Mouse (Mus musculus): ENCODE data around the gene Rnf216. TPM values are rescaled to one million over a fixed set of nuclear protein-coding genes. Genes with fewer than 3 reads are reported as not detected.

The Rnf216 gene
- polyA plus RNA-seq, 1 experiment from 2014 or later, result 44.4 TPM

GRCm38 (mm10) chr5:143084898-143085297 lies 27.9 kb downstream of the Rnf216 start:
- WGBS, result 68% methylated on average over 4 of the region's 4 CpGs
- Histone ChIP-seq H3K27me3 (ENCODE audit: poor library complexity, severe bottlenecking) (no peaks in the 10 kb centered on the region), H3K36me3 (replicated peaks) (peaks cover 98% of the 10 kb centered on the region), H3K4me1 (no peaks in the 10 kb centered on the region), H3K27ac (no peak overlapping the region), H3K4me3 (no peak overlapping the region), H3K9me3 (no peaks in the 10 kb centered on the region)
- peak; percentile 39 for DNase-seq (ENCODE audit: extremely low spot score, low spot score)

GRCm38 (mm10) chr5:143079806-143080205 lies 33.0 kb downstream of the Rnf216 start:
- no peak for DNase-seq (ENCODE audit: extremely low spot score, low spot score)
- no peaks in the 10 kb centered on the region for H3K4me1 ChIP-seq
- peaks cover 97% of the 10 kb centered on the region for H3K36me3 ChIP-seq (replicated peaks)
- no peak overlapping the region for H3K4me3 ChIP-seq
- H3K27ac ChIP-seq, result no peak overlapping the region
- WGBS, result 100% methylated on average over 1 of the region's 1 CpGs
- H3K27me3 ChIP-seq (ENCODE audit: poor library complexity, severe bottlenecking), result no peaks in the 10 kb centered on the region
- H3K9me3 ChIP-seq, result no peaks in the 10 kb centered on the region

- H3K36me3 ChIP-seq (replicated peaks), result peaks cover 97% of the 10 kb centered on the region
- WGBS, result 96% methylated on average over 3 of the region's 3 CpGs
These were observed 36.1 kb downstream of the Rnf216 start for GRCm38 (mm10) chr5:143076603-143077143.

GRCm38 (mm10) chr5:143075987-143076386 lies 36.8 kb downstream of the Rnf216 start:
- Histone ChIP-seq H3K27ac (no peak overlapping the region), H3K36me3 (replicated peaks) (peaks cover 99% of the 10 kb centered on the region), H3K9me3 (no peaks in the 10 kb centered on the region), H3K27me3 (ENCODE audit: poor library complexity, severe bottlenecking) (no peaks in the 10 kb centered on the region), H3K4me1 (no peaks in the 10 kb centered on the region), H3K4me3 (no peak overlapping the region)
- DNase-seq (ENCODE audit: extremely low spot score, low spot score), result no peak
- WGBS, result 96% methylated on average over 2 of the region's 2 CpGs

More at GRCm38 (mm10) chr5:143076603-143077143, 36.1 kb downstream of the Rnf216 start:
- Histone ChIP-seq H3K4me1 (no peaks in the 10 kb centered on the region), H3K9me3 (no peaks in the 10 kb centered on the region), H3K27ac (no peak overlapping the region), H3K4me3 (no peak overlapping the region), H3K27me3 (ENCODE audit: poor library complexity, severe bottlenecking) (no peaks in the 10 kb centered on the region)
- no peak for DNase-seq (ENCODE audit: extremely low spot score, low spot score)

GRCm38 (mm10) chr5:143069048-143069447 lies 43.7 kb downstream of the Rnf216 start:
- H3K9me3 ChIP-seq, result no peaks in the 10 kb centered on the region
- 95% methylated on average over 2 of the region's 2 CpGs for WGBS
- no peaks in the 10 kb centered on the region for H3K27me3 ChIP-seq (ENCODE audit: poor library complexity, severe bottlenecking)
- peaks cover 88% of the 10 kb centered on the region for H3K36me3 ChIP-seq (replicated peaks)
- H3K4me1 ChIP-seq, result no peaks in the 10 kb centered on the region
- no peak overlapping the region for H3K4me3 ChIP-seq
- DNase-seq (ENCODE audit: extremely low spot score, low spot score), result no peak
- H3K27ac ChIP-seq, result no peak overlapping the region

- DNase-seq (ENCODE audit: extremely low spot score, low spot score), result no peak
- no peak overlapping the region for H3K27ac ChIP-seq
- no peaks in the 10 kb centered on the region for H3K27me3 ChIP-seq (ENCODE audit: poor library complexity, severe bottlenecking)
- H3K36me3 ChIP-seq (replicated peaks), result peaks cover 88% of the 10 kb centered on the region
- no peaks in the 10 kb centered on the region for H3K4me1 ChIP-seq
- WGBS, result 93% methylated on average over 3 of the region's 3 CpGs
- no peaks in the 10 kb centered on the region for H3K9me3 ChIP-seq
- H3K4me3 ChIP-seq, result no peak overlapping the region
These were observed 44.4 kb downstream of the Rnf216 start for GRCm38 (mm10) chr5:143068382-143068781.

GRCm38 (mm10) chr5:143066551-143066958 lies 46.2 kb downstream of the Rnf216 start:
- Histone ChIP-seq H3K36me3 (replicated peaks) (peaks cover 88% of the 10 kb centered on the region), H3K4me1 (peaks cover 4% of the 10 kb centered on the region), H3K9me3 (no peaks in the 10 kb centered on the region), H3K27me3 (ENCODE audit: poor library complexity, severe bottlenecking) (no peaks in the 10 kb centered on the region), H3K4me3 (no peak overlapping the region), H3K27ac (no peak overlapping the region)
- 37% methylated on average over 1 of the region's 1 CpGs for WGBS
- peak; percentile 46 for DNase-seq (ENCODE audit: extremely low spot score, low spot score)

- Histone ChIP-seq H3K4me1 (peaks cover 9% of the 10 kb centered on the region), H3K4me3 (no peak overlapping the region), H3K36me3 (replicated peaks) (peaks cover 87% of the 10 kb centered on the region), H3K9me3 (no peaks in the 10 kb centered on the region), H3K27me3 (ENCODE audit: poor library complexity, severe bottlenecking) (no peaks in the 10 kb centered on the region), H3K27ac (no peak overlapping the region)
- DNase-seq (ENCODE audit: extremely low spot score, low spot score), result no peak
- WGBS, result 91% methylated on average over 1 of the region's 1 CpGs
These were observed 46.7 kb downstream of the Rnf216 start for GRCm38 (mm10) chr5:143066096-143066495.

- WGBS, result 91% methylated on average over 2 of the region's 2 CpGs
- no peaks in the 10 kb centered on the region for H3K9me3 ChIP-seq
- no peak overlapping the region for H3K27ac ChIP-seq
- peaks cover 14% of the 10 kb centered on the region for H3K4me1 ChIP-seq
- H3K27me3 ChIP-seq (ENCODE audit: poor library complexity, severe bottlenecking), result no peaks in the 10 kb centered on the region
- H3K36me3 ChIP-seq (replicated peaks), result peaks cover 93% of the 10 kb centered on the region
- no peak overlapping the region for H3K4me3 ChIP-seq
- no peak for DNase-seq (ENCODE audit: extremely low spot score, low spot score)
These were observed 47.6 kb downstream of the Rnf216 start for GRCm38 (mm10) chr5:143065230-143065629.

GRCm38 (mm10) chr5:143062251-143062650 lies 50.5 kb downstream of the Rnf216 start:
- 86% methylated on average over 3 of the region's 3 CpGs for whole genome bisulfite sequencing
- peaks cover 14% of the 10 kb centered on the region for H3K4me1 ChIP-seq
- no peak for DNase-seq (ENCODE audit: extremely low spot score, low spot score)
- H3K27me3 ChIP-seq (ENCODE audit: poor library complexity, severe bottlenecking), result no peaks in the 10 kb centered on the region
- no peak overlapping the region for H3K4me3 ChIP-seq
- peaks cover 95% of the 10 kb centered on the region for H3K36me3 ChIP-seq (replicated peaks)
- no peak overlapping the region for H3K27ac ChIP-seq
- no peaks in the 10 kb centered on the region for H3K9me3 ChIP-seq

GRCm38 (mm10) chr5:143061511-143061910 lies 51.3 kb downstream of the Rnf216 start:
- Histone ChIP-seq H3K27ac (no peak overlapping the region), H3K27me3 (ENCODE audit: poor library complexity, severe bottlenecking) (no peaks in the 10 kb centered on the region)

GRCm38 (mm10) chr5:143060774-143061385 lies 51.9 kb downstream of the Rnf216 start:
- Histone ChIP-seq H3K4me3 (no peak overlapping the region), H3K27ac (no peak overlapping the region), H3K9me3 (no peaks in the 10 kb centered on the region), H3K36me3 (replicated peaks) (peaks cover 85% of the 10 kb centered on the region), H3K4me1 (peaks cover 14% of the 10 kb centered on the region), H3K27me3 (ENCODE audit: poor library complexity, severe bottlenecking) (no peaks in the 10 kb centered on the region)
- no peak for DNase-seq (ENCODE audit: extremely low spot score, low spot score)
- 33% methylated on average over 2 of the region's 2 CpGs for WGBS

More at GRCm38 (mm10) chr5:143061511-143061910, 51.3 kb downstream of the Rnf216 start:
- Histone ChIP-seq H3K9me3 (no peaks in the 10 kb centered on the region), H3K4me3 (no peak overlapping the region), H3K4me1 (peaks cover 14% of the 10 kb centered on the region), H3K36me3 (replicated peaks) (peaks cover 89% of the 10 kb centered on the region)
- no peak for DNase-seq (ENCODE audit: extremely low spot score, low spot score)
- 74% methylated on average over 3 of the region's 3 CpGs for WGBS

GRCm38 (mm10) chr5:143059958-143060357 lies 52.8 kb downstream of the Rnf216 start:
- Histone ChIP-seq H3K4me1 (peaks cover 14% of the 10 kb centered on the region), H3K36me3 (replicated peaks) (peaks cover 75% of the 10 kb centered on the region), H3K27ac (no peak overlapping the region), H3K9me3 (no peaks in the 10 kb centered on the region), H3K4me3 (no peak overlapping the region), H3K27me3 (ENCODE audit: poor library complexity, severe bottlenecking) (no peaks in the 10 kb centered on the region)
- no peak for DNase-seq (ENCODE audit: extremely low spot score, low spot score)
- 89% methylated on average over 1 of the region's 1 CpGs for WGBS
